Mouse (Mus musculus) heart, adult 2 months (tissue): ENCODE data around the gene Add3. TPM values are rescaled to one million over a fixed set of nuclear protein-coding genes. Genes with fewer than 3 reads are reported as not detected.

ENCODE experiments used
- DNase-seq, 2 experiments: peaks; one replicate each; pipeline ENCODE4 v3.0.0; 2021
- H3K27ac ChIP-seq: fragments of 200-600 bp; 2 replicates; pipeline ENCODE4 v1.8.1; 2022
- H3K27me3 ChIP-seq: fragments of 200-500 bp; 2 replicates; pipeline ENCODE4 v1.6.1; 2012; ENCODE audit warnings: mild to moderate bottlenecking, low read length, inconsistent platforms, mixed read lengths; ENCODE audit not compliant: control insufficient read depth, insufficient read depth
- H3K36me3 ChIP-seq: fragments of 200-500 bp; 2 replicates; pipeline ENCODE4 v1.6.1; 2012; ENCODE audit warnings: low read length, inconsistent platforms; ENCODE audit not compliant: control insufficient read depth, insufficient read depth
- H3K4me1 ChIP-seq: fragments of 200-500 bp; 2 replicates; pipeline ENCODE4 v1.6.1; 2011; ENCODE audit warnings: low read length; ENCODE audit not compliant: control insufficient read depth, insufficient read depth
- H3K4me3 ChIP-seq: fragments of 200-600 bp; 2 replicates; pipeline ENCODE4 v1.8.1; 2022
- H3K79me2 ChIP-seq: fragments of 200-500 bp; replicated peaks from 2 replicates; pipeline ENCODE4 v1.6.1; 2012; ENCODE audit warnings: mild to moderate bottlenecking, inconsistent platforms, low read length, moderate library complexity, mixed read lengths; ENCODE audit not compliant: control insufficient read depth, insufficient read depth
- H3K9ac ChIP-seq: fragments of 200-500 bp; 2 replicates; pipeline ENCODE4 v1.6.1; 2012; ENCODE audit warnings: low read depth, mild to moderate bottlenecking, control low read depth, inconsistent platforms, low read length, mixed read lengths
- CTCF ChIP-seq: fragments of 200-600 bp; IDR thresholded peaks from 2 replicates; pipeline ENCODE4 v1.8.1; 2022; ENCODE audit warnings: antibody characterized with exemption, mild to moderate bottlenecking, moderate library complexity
- EP300 ChIP-seq: fragments of 200-500 bp; IDR thresholded peaks from 2 replicates; pipeline ENCODE4 v1.6.1; 2011; ENCODE audit warnings: low read depth, low read length, control low read depth; ENCODE audit not compliant: insufficient read depth
- POLR2A ChIP-seq: fragments of 200-500 bp; IDR thresholded peaks from 2 replicates; pipeline ENCODE4 v1.6.1; 2011; ENCODE audit warnings: mild to moderate bottlenecking, low read depth, low read length, control low read depth; ENCODE audit not compliant: insufficient read depth
- WGBS: fragments of 180-500 bp; shearing (Covaris S2); methylation state at CpG from one replicate; pipeline ENCODE4 v1.1.7; 2018; 5-methylcytosine and 5-hydroxymethylcytosine counted together
- intact Hi-C: fragments of 180-260 bp; cut with DNase I; formaldehyde crosslinking; loops from one replicate; pipeline ENCODE4 v1.15.1; 2025
- polyA plus RNA-seq: library from polyadenylated mRNA; depleted of rRNA; stranded (reverse); fragments of >200 nt; gene quantifications from 2 replicates; pipeline ENCODE4 v1.2.3, GENCODE M21; 2012
- total RNA-seq, 2 experiments: library from RNA; stranded (reverse); gene quantifications; 2 replicates each; pipeline ENCODE4 v1.2.3; 2021

Add3 gene
- total and polyA plus RNA-seq, 3 experiments = 25.2 to 50.5 (median 38.9) TPM

DNA sequence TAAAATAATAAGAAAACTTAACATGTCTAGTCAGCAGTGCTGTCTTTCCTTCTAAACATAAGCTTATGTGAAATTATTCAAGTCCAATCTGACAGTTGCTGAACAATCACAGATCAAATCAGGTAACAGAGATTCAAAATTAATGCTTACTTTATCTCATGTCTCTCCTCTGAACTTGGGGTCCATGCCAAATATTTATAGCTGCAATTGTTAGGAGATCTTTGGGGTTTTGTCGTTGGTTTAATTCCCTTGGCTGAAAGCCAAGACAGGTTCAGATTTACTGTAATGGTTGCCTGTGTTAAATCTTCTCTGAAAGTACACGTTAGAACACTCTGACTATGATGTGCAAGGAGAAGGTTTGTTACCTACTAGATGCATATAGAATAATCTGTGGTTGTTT, 4.8 kb downstream of the Add3 start:
- 7% methylated on average over 2 of the region's 2 CpGs for WGBS
- H3K27me3 ChIP-seq = no peaks in the 10 kb centered on the region
- no peak overlapping the region for H3K27ac ChIP-seq
- H3K79me2 ChIP-seq = peaks cover 5% of the 10 kb centered on the region
- no peak overlapping the region for H3K9ac ChIP-seq
- no peak for DNase-seq
- no peak overlapping the region for H3K4me3 ChIP-seq
- peaks cover 3% of the 10 kb centered on the region for H3K4me1 ChIP-seq
- intact Hi-C loops = loop anchor here (2.0 to 10.0 kb wide), 2 partner anchors 36 to 230 kb away; partner anchors contain the start of gene Gm10197
- peaks cover 18% of the 10 kb centered on the region for H3K36me3 ChIP-seq
- no peak for TF ChIP-seq EP300
- TF ChIP-seq CTCF = no peak
- TF ChIP-seq POLR2A = no peak

- H3K79me2 ChIP-seq = peaks cover 7% of the 10 kb centered on the region
- no peaks in the 10 kb centered on the region for H3K27me3 ChIP-seq
- intact Hi-C loops = loop anchor here (10.0 kb wide), 1 partner anchor 225 kb away; the partner anchor contains the start of gene Gm10197
- no peak overlapping the region for H3K27ac ChIP-seq
- no peak for DNase-seq
- peaks cover 19% of the 10 kb centered on the region for H3K4me1 ChIP-seq
- H3K9ac ChIP-seq = no peak overlapping the region
- TF ChIP-seq EP300 (no peak), POLR2A (no peak), CTCF (no peak)
- H3K36me3 ChIP-seq = peaks cover 29% of the 10 kb centered on the region
- WGBS = 49% methylated on average over 3 of the region's 3 CpGs
- no peak overlapping the region for H3K4me3 ChIP-seq
These were observed 9.1 kb downstream of the Add3 start for GRCm38 (mm10) chr19:53149381-53149780.

GRCm38 (mm10) chr19:53152451-53152850, 12.2 kb downstream of the Add3 start:
- peaks cover 38% of the 10 kb centered on the region for H3K36me3 ChIP-seq
- no peaks in the 10 kb centered on the region for H3K27me3 ChIP-seq
- H3K79me2 ChIP-seq = peaks cover 7% of the 10 kb centered on the region
- intact Hi-C loops = no loop called here
- H3K4me1 ChIP-seq = peaks cover 24% of the 10 kb centered on the region
- no peak for DNase-seq
- no peak overlapping the region for H3K9ac ChIP-seq
- H3K27ac ChIP-seq = no peak overlapping the region; the same call in 1 of the 2 replicates
- TF ChIP-seq CTCF (no peak), EP300 (no peak), POLR2A (no peak)
- WGBS = 43% methylated on average over 4 of the region's 4 CpGs
- no peak overlapping the region for H3K4me3 ChIP-seq

DNA sequence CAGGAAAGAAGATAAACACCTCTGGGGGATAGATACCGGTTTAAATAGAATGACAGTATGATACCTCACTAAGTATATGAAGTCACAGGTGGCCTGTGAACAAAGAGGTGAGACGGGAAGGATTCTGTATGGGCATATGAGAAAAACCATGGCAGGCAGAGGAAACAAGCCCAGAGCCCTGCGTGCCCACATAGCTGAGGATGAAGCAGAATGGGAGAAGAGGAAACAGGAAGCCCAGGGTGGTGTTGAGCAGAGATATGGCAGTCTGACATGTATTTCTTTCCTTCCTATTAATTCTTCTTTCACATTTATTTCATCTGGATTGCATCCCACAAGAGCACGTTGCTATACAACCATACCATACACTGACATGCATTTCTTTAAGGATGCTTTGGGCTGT, 12.9 kb downstream of the Add3 start:
- H3K4me1 ChIP-seq = peaks cover 24% of the 10 kb centered on the region
- intact Hi-C loops = no loop called here

DNA sequence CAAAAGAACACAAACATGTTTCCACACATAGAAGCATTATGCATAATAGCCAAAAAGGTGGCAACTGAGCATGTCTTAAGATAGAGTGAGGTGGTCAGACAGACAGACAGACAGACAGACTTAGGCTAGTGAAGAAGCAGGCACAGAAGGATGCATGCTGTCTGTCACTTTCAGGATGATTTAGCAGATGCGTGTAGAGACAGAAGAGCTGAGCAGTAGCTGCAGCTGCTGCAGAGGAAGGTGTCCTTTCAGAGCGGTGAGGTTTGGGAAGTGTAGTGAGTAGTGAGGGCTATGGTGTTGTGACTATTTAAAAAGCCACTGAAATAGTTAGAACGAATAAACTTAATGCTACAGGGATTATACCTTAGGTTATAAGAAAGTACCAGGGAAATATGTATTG, 13.9 kb downstream of the Add3 start:
- no peak overlapping the region for H3K4me3 ChIP-seq
- intact Hi-C loops = no loop called here
- no peak overlapping the region for H3K9ac ChIP-seq
- TF ChIP-seq CTCF (no peak), POLR2A (no peak), EP300 (no peak)
- H3K27ac ChIP-seq = no peak overlapping the region
- H3K79me2 ChIP-seq = peaks cover 8% of the 10 kb centered on the region
- WGBS = 53% methylated on average over 3 of the region's 3 CpGs
- peaks cover 26% of the 10 kb centered on the region for H3K4me1 ChIP-seq
- no peak for DNase-seq
- peaks cover 32% of the 10 kb centered on the region for H3K36me3 ChIP-seq
- H3K27me3 ChIP-seq = no peaks in the 10 kb centered on the region

More for the DNA sequence above, 12.9 kb downstream of the Add3 start:
- DNase-seq = no peak
- Histone ChIP-seq H3K36me3 (peaks cover 37% of the 10 kb centered on the region), H3K4me3 (no peak overlapping the region), H3K9ac (no peak overlapping the region), H3K79me2 (peaks cover 8% of the 10 kb centered on the region), H3K27ac (0 out of 2 replicates have a peak overlapping the region, but pooled peaks have one; percentile 13), H3K27me3 (no peaks in the 10 kb centered on the region)
- TF ChIP-seq CTCF (no peak), EP300 (no peak), POLR2A (no peak)
- WGBS = 29% methylated on average over 4 of the region's 4 CpGs

- 59% methylated on average over 3 of the region's 3 CpGs for WGBS
- DNase-seq = no peak
- Histone ChIP-seq H3K36me3 (peaks cover 21% of the 10 kb centered on the region), H3K27me3 (no peaks in the 10 kb centered on the region), H3K9ac (no peak overlapping the region), H3K4me1 (peaks cover 25% of the 10 kb centered on the region), H3K79me2 (peaks cover 8% of the 10 kb centered on the region), H3K4me3 (no peak overlapping the region), H3K27ac (no peak overlapping the region)
- intact Hi-C loops = no loop called here
- TF ChIP-seq POLR2A (no peak), EP300 (no peak), CTCF (no peak)
These were observed 16.1 kb downstream of the Add3 start for GRCm38 (mm10) chr19:53156361-53156760.
